Mouse (Mus musculus): ENCODE results near the gene Atad3a.

Gene Atad3a

DNA sequence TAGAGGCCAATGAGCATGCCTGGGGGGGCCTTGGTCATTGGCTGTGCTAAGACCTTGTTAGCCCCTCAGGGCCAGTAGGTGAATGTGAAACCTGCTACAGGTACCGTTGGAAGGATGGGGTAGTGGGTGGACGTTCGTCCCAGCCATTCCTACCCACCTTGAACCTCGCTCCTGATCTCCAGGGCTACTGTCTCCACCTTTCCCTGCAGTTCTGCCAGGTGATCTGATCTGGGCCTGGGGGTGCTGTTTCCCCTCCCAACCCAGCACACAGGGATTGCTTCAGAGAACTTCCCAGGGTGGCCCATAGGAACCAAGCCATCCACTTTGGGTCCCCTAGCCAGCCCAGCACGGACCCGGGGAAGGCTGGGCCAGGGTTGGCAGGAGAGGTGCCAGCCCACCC lies 21.7 kb downstream of the Atad3a start:
- no peak for DNase-seq (ENCODE audit: low spot score)

DNA sequence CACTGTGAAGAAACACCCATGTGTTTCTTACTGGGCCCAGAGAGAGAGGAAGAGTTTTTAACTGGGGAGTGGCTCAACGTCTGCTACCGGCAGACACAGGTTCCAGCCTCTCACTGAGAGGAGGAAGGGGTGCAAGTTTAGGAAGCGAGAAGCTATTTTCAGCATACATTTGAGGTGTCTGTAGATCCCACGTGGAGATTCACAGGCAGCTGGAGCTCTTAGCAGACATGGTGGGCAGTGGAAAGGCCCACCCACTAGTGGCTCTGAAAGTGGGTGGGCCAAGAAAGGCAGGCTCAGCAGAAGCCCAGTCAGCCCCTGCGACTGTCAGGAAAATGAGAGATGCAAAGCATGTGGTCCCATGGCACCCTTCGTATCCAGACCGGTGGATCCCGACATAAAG lies 22.6 kb downstream of the Atad3a start:
- no peak for DNase-seq (ENCODE audit: low spot score)

DNA sequence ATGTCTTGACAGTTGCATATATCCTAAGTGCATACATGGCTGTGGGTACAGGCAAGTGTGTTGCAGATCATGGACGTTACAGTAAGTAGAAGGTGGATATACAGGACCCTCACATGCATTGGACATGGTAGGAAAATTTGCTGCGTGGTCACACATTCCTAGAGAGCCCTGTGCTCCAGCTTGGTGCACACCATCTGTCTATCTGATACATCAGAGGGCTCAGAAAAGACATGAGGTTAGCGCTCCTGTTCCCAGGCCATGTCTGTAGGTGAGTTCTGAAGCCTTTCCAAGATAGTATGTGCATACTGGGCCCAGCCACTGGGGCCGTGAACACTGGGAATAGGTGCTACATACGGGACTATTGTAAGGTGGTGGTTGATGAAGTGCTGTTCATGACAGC lies 24.5 kb downstream of the Atad3a start:
- DNase-seq (ENCODE audit: low spot score), result no peak

DNA sequence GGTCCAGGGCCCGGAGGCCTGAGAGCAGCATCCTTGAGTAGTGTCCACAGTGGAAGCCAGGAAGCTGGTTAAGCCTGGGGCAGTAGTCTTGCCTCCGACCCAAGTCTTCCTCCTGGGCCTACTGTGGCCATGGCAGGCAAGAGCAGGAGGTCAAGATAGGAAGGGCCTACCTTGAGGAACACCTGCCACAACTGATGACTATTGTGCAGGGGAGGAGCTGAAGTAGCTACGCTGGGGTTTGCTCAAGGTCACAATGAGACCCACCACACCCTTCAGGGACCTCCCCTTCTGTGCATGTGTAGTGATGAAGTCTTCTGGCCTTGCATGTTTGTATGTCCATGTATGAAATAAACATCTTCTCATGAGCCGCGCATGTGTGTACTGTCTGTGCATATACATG lies 25.1 kb downstream of the Atad3a start:
- DNase-seq (ENCODE audit: low spot score), result no peak

DNA sequence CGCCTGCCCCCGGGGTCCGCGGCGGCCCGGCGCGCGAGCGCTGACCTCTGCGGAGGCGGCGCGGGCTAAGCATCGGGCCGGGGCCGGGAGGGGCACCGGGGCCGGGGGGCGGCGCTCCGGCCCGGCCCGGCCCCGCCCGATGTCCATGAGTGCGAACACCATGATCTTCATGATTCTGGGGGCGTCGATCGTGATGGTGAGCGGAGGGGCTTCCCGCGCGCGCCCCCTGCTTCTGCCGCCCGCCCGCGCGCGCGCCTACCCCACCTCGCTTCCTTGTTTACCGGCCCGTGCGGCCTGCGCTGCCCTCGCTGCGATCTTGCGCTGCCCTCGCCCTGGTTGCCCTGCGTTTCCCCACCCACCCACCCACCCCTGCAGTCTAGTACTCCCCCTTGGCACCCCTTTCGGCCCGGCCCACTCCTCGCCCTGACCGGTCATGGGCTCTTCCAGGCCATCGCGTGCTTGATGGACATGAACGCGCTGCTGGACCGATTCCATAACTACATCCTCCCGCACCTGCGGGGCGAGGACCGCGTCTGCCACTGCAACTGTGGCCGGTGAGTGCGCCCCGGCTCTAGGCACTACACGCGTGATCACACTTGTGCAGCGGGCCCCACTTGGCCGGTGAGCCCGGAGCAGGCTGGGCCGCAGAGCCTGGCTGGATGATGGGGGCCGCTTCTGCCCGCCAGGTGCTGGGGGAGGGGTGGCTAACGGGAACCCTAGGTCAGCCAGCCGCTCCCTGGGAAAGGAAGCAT lies 25.8 kb downstream of the Atad3a start:
- DNase-seq (ENCODE audit: low spot score), result peak; percentile 38

DNA sequence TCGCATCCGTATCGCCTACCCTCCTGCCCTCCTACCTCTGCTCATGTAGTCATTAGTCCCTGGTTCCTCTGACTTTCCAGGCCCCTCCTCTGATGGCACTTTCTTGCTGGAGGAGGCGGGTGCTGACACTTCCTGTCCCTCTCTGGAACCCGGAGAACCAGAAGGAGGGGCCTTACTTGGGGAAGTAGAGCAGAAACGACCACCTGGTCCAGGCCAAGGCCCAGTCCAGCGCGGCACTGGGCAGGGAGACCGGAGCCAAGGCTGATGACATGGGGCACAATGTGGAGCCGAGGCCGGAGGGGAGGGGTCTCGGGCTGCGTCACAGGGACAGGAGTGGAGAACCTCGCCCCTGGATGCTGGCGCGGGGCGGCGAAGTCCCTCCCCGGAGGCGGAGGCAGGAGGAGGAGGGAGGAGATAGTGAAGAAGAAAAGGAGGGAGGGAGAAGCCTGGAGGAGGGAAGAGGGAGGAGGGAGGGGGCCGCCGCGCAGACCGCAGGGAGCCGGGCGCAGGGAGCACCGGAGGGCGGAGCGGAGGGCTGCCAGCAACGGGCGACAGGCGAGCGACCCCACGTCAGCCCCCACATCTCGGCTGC lies 26.4 kb downstream of the Atad3a start, which contains the start of gene Tmem240:
Gene Tmem240 (plus strand): TSS at position 451 of the 592 bp plus-strand sequence.
- DNase-seq (ENCODE audit: low spot score), result peak; percentile 80

DNA sequence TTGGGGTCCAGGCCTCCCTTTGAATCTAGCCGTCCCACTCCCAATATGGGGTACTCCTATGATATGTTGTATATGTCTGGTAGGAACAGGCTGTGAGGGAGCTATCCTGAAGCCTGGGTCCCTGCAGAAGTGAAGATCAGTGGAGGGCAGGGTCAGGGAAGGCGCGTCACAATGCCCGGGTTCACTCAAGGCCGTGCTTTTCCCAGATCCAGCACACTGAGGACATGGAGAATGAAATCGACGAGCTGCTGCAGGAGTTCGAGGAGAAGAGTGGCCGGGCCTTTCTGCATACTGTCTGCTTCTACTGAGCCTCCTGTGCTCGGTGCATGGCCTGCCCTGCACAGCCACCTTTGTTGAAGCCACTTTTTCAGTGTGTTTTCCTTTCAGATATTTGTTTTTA lies 27.6 kb downstream of the Atad3a start:
- no peak for DNase-seq (ENCODE audit: low spot score)

DNA sequence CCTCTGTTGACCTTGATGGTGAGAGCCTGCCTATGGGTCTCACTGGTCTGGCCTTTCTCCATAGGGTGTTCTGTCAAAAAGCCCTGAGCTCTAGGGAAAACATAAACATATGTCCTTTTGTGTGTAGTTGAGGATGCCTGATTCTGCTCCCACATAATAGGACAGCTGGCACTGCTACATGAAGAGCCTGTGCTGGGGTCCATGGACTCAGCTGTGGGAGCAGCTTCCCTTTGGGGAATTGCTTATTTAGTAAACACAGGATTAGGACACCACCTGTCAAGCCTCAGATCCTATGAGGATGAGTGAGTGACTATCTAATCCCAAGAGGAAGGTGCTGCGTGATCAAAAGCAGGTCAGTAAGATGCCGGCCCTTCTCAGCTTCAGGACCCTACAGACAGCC lies 32.9 kb downstream of the Atad3a start:
- no peak for DNase-seq (ENCODE audit: low spot score)

DNA sequence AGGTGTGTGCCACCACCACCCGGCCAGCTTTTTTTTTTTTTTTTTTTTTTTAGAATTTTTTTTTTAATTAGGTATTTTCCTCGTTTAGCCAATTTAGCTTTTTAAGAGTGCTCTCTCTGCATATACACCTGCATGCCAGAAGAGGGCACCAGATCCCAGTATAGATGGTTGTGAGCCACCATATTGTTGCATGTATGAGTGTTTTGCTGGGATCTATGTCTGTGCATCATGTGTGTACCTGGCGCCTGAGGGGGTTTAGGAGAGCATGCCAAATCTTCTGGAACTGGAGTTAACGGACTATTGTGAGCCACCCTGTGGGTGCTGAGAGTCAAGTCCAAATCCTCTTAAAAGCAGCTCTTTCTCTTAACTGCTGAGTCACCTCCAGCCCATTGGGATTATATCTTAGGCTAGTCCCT lies 39.2 kb downstream of the Atad3a start:
- DNase-seq (ENCODE audit: low spot score), result peak; percentile 55

DNA sequence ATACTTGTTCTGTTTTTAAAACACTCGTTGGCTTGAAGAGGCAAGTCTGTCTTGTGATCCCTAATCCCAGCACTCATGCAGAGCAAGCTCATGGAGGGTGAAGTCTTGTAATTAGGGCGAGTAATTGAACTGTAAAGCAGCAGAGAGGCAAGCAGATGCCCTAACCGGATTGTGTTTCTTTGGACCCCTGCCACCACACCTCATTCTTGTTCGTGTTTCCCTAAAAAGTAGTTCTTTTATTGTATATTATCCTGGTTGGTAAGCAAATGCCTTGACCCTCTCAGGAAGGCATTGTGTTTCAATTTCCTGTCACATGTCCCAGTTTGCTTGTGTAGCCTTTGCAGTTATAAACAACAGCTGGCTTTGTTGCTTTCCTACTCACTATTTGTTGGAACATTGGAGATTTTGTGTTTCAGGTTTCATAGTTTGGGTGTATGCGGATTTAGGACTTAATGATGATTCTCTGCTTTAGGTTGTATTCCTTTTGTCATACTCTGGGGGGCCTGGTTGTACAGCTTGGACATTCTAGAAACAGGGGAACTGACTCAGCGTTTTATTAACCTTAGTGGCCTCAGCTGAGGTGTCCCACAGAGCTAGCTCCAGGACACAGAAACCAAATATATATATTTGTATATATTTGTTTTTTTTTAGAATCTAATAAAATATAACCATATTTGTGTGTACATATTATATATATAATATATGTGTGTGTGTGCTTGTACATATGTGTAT lies 50.2 kb downstream of the Atad3a start:
- no peak for DNase-seq (ENCODE audit: low spot score)

DNA sequence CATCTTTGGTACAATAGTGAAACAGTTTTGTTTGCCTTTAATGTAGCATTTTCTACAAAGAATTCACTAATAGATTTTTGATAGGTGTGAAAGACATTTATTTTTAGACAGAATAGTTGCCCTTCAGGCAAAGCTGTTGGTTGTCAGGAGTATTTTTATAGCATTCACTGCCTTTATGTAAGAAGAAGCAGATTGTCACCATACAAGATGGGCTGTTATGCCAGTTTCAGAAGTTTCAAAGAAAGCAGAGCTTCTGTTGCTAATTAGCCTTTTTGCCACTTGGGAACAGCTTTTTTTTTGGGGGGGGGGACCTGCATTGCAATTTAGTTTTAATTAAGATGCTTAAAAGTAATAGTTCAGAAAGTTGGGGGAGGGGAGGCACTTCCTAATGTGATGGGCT lies 51.9 kb downstream of the Atad3a start:
- no peak for DNase-seq (ENCODE audit: low spot score)

DNA sequence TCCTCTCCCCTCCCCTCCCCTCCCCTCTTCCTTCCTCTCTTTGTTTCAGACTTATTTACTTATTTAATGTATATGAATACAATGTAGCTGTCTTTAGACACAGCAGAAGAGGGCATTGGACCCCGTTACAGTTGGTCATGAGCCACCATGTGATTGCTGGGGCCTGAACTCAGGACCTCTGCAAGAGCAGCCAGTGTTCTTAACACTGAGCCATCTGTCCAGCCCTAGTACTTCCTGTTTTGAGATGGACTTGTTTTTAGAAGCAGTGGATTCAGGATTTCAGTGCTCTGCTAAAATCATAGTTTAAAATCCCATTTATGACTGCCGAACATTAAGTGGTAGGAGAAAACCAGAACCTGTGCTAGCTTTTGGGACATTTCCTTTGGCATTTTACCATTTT lies 52.3 kb downstream of the Atad3a start:
- DNase-seq (ENCODE audit: low spot score), result no peak

DNA sequence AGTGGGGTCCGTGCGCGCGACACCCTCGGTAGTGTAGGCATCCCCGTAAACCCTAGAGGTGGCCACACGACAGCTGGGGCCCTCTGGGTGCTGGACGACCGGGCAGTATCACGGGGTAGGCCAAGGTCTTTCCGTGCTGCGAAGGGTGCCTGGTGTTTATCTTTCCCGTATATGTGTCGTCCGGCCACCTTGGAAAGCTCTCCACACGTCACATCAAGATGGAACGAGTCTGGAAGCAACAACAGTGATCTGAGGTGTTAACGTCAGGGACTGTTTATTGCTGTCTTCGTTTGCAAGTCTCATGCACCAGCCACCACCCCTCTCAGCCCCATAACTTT lies 55.3 kb downstream of the Atad3a start:
- peak; percentile 70 for DNase-seq (ENCODE audit: low spot score)

DNA sequence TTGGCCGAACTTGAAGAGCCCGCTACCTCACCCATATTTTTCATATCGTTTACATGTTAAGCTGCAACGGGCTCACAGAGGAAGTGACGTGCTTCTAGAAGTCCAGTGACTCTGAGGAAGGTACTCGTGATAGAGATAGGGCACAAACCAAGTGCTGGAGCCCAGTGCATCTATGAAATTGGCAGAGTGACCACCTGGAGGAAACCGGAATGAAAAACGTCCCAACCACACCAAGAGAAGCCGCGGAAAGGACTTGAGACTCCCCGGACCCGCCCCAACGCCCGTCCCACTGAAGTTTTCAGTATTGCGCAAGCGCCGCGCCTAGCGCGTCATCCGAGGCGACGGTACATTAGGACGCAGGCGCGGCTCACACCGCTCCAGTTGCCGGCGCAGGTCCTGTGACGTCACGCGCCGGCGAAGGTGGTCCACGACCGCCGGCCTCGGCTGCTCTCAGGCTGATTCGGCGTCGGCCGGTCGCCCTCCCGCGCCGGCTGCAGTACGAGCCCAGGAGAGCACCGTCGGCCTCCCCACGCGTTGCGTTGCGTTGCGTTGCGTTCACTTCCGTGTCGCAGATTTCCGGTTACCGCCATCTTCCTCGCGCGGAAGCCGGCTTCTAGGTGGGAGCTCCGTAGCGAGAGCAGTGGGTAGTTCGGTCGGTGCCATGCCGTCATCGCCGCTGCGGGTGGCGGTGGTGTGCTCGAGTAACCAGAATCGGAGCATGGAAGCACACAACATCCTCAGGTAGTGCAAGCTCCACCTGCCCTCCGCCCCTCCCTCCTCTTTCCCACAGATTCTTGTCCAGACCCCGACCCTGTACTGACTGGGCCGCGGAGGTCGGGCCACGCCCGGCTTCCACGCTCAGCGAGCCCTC lies 55.9 kb downstream of the Atad3a start, which contains the start of gene Ssu72:
Gene Ssu72 (plus strand): TSS at position 80 of the 871 bp plus-strand sequence.
- DNase-seq (ENCODE audit: low spot score), result peak; percentile 92

DNA sequence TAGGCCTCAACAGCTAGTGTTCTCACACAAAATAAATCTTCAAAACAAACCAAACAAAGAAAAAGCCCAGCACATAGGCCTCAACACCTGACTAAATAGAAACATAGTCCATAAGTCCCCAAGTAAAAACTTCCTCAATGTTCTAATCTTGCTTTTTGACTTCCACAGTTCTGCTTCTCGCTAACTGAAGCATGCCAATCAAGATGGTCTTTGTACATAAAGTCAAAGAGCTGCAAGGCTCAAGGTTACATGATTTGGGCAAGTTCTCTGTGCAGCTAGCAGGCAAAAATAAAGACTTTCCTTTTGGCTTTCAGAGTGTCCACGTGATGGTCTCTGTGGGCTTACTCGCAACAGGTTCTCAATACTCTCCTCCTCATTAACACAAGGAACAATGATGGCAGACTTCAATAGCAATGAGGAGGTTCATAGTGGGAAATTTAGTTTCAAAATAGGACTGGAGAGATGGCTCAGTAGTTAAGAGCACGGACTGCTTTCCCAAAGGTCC lies 57.4 kb downstream of the Atad3a start:
- DNase-seq (ENCODE audit: low spot score), result no peak

DNA sequence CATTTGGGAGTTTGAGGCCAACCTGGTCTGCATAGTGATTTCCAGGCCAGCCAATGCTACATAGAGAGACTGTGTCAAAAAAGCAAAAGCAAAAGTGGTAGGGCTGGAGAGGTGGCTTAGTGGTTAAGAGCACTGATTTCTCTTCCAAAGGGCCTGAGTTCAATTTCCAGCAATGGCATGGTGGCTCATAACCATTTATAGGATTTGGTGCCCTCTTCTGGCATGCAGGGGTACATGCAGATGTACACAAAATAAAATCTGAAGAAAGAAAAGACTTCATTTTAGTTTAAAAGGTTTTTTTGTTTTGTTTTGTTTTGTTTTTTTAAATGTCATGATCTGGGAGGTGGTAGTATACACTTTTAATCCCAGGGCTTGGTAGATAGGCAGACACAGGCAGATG lies 60.5 kb downstream of the Atad3a start:
- peak; percentile 37 for DNase-seq (ENCODE audit: low spot score)

DNA sequence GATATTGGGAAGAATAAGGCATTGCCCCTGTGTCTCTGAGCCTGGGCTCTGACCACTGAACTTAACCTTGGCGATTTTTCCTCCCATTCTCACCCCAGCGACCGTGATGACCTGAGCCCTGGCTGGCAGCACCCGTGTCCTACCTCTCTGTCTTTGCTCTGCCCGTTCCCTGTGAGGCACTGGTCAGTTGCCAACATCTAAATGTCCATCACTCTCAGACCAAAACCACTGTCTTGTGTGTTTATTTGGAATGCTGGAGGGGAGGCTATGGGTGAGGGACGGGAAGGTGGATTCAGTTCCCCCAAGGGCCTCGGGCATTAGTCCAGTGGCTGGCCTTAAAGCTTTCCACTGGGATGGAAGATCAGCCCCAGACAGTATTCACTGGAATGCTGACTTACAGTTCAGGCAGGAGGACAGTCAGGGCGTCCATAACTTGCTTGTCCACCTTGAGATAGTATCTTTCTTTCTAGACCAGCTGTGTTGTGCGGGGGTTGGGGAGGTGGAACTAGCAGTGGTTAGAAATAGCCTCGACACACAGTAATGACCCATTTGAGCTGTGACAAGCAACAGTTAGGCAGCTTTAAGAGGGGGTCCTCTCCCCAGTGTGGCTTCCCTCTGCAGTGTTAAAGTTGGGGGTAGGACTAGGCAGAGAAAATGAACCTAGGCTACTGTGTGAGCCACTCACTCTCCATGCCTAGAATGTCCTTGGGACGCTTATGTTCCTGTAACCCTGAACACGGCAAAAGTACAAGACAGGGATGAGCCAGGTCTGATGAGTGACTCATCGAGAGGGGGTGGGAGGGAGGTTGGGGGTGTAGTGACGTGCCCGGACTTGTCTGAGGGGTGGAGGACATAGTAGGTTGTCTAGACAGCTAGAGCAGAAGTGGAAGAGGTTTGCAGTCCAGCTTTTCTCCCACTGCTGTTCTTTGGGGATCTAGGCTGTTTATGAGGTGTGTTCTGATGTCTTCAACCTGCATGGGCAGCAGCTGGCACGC lies 64.3 kb downstream of the Atad3a start:
- DNase-seq (ENCODE audit: low spot score), result no peak

DNA sequence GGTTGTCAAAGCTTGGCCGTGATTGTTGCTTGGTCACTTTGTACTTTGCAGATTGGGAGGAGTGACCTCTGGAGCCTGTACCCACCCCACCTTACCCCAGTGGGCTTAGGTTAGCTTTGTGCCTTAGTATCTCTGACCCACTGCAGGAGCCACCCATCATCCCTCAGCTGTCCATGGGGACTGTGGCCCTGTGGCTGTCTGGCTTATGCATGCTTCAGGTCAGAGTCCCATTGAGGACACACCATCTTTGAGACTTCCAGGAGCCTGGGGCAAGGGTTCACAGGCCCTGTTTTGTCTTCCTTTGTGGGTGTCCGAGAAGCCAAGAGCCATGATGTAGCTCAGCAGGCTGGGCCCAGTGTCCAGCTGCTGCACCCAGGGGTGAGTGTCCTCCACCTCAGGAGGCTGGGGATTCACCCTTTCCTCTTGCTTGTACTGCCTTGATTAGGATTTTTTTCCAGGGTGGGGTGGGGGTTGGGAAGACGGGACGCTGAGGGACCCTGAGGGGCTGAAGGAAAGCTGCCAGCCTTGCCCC lies 65.3 kb downstream of the Atad3a start:
- DNase-seq (ENCODE audit: low spot score), result no peak

DNA sequence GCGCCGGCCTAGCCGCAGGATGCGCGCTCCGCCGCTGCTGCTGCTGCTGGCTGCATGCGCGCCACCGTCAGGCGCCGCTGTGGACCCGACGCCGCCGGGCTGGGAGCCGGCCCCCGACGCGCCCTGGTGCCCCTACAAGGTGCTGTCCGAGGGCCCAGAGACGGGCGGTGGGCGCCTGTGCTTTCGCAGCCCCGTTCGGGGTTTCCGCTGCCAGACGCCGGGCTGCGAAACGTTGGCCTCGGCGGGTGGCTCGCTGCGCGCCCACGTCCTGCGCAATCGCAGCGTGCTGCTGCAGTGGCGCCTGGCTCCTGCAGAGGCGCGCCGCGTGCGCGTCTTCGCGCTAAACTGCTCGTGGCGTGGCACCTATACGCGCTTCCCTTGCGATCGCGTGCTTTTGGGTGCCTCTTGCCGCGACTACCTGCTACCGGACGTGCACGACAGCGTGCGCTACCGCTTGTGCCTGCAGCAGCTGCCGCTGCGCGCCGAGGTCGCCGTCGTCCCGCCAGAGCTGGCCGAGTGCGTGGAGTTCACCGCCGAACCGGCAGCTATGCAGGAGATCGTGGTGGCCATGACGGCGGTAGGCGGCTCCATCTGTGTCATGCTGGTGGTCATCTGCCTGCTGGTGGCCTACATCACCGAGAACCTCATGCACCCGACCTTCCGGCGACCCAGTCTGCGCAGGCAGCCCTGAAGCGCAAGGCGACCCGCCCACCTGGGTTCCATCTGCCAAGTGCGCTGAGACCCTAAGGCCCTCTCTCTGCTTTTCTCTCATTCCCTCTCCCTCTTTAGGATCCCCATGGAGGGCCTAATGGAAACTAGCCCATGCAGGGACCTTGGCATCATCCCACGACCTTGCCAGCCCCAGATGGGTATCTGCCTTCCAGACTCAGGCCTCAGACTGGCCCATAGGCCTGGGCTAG lies 66.2 kb downstream of the Atad3a start:
- peak; percentile 88 for DNase-seq (ENCODE audit: low spot score)

All from T-cell, adult 2 months (primary cell).